Mouse (Mus musculus) cerebellum, adult 11 months (tissue): ENCODE measurements at regions not wholly inside any gene's neighbourhood (a gene's known extent, or its start where the extent isn't known, plus 50 kb on each side); places are given as distances from the start of the nearest gene placed in this dataset.

Experiments used
- DNase-seq: peaks from one replicate; pipeline ENCODE4 v3.0.0; 2022

DNA sequence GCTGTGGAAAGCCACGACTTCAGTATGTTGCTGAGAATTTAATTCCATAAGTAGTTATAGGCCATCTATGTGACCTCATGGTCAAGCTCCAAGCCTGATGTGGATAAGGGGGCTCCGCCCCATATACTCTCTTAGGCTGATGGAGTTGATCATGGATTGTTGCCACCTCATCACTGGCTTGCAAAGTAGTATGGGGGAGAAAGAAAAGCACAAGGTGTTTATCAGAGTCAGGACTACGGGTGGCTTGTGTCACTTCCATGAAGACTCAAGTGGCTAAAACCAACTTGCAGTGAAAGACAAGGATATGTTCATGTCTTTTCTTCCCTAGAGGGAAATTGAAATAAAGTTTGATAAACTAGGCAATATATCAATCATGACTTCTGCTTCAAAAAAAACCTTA is 102.9 kb upstream of the Fut8 start:
- DNase-seq: no peak

DNA sequence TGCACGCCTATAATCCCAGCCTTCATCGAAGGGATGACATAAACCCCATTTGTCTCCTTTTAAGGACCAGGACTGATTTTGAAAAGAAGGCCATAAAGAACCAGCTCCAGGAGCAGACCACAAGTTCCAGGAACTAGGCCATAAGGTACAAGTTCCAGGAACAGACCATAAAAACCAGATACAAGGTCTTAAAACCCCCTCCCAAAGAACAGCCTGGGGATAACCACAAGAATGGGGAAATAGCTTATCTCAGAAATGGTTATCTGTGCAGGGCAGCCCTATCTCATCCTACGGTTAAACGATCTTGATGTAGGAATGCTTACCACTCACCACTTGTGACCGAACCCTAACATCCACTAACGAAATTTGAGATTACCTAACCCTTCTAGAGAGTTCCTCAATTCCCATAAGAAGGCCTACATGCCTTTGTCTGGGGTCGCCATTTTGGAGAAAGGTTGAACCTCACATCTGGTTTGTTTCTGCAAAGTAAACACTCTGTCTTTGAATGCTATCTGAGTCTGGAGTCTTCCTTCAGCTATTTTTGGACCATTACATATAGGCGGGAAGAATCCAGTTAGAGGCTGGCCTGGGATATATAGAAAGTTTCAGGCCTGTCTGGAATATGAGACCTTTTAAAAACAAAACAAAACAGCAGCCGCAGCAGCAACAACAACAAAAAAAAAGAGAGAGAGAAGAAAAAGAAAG is 103.5 kb upstream of the Fut8 start:
- no peak for DNase-seq

DNA sequence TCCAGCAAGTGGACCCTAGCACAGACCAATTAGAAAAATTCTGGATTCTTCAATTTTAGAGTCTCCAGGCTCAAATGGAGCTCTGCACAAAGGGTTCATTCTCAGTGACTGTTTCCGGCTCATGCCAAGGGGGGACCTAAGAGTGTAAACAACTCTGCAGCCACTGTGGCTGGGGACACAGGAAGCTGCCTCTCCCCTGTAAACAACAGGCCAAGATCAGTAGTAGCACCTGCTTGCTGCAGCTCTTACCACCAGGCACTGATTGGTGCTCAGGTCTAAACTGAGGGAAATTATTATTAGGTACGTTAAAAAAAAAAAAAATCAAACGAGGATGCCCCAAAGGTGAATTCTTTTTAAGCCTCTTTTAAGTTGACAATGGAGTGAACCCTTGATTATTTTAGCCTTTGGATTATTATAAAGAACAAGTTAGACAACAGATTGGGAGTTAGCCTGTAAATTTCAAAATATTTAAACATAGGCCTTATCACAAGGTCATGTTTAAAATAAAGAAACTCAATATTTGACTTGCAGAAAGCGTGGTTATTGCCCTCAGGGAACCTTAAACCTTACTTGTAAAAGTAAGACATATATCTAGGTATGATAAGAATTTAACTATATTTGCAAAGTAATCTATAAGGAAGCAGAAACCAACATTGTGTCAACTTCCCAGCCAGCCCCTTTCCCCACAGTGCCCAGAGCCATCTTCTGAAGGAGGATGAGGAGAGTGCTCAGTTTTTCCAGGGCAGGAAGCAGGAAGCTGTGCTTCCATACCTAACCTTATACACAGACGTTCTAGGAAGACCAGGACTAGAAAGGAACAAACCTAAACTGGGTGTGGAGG is 104.2 kb upstream of the Fut8 start:
- DNase-seq: no peak

DNA sequence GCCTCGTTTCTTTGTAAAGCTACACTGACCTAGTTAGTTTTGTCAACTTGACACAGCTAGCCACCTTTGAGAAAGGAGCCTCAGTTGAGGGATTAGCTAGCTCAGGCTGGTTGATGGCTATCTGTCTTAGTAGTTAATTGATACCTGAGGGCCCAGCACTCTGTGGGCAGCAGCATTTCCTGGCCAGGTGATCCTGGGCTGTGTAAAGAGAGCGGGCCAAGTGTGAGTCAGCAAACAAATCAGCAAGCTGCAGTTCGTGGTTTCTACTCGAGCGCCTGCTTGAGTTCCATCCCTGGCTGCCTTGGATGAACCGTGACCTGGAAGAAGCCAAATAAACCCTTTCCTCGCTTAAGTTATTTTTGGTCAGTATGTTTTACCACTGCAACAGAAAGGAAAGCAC is 106.6 kb upstream of the Fut8 start:
- no peak for DNase-seq

DNA sequence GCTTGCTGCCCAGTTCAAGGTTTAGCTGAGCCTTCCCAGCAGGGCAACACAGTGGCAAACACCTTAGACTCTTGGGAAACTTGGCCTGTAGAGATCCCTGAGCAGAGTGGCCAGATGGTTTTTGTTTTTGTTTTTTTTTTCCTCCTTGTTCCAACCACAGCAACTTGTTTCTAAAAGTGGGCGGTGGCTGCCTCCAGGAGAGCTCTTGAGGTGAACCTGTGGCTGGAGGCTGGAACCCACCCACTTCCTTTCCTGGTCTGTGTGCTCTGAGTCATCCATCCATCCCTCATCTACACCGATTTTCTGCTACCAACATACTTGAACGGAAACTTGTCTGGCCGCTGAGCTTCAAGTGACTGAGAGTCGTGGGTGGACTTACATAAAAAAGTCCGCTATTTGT is 107.4 kb upstream of the Fut8 start:
- no peak for DNase-seq

DNA sequence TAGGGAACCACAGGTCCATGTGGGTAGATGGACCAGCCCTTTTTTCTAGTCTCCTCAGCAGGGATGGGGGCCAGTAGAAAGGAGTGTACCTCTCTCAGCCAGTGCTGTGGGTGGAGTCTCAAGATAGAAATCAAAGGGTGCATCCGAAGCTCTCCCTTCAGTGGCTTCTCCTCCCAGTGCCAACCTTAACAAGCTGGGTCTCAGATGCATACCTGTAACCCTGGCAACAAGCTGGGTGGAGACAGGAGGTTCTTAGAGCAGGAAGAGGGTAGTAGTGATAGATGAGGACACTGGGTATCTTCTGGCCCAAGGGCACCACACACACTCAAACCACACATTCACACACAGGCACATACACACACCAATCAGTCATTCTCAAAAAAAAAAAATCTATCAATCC is 113.7 kb upstream of the Fut8 start:
- no peak for DNase-seq

DNA sequence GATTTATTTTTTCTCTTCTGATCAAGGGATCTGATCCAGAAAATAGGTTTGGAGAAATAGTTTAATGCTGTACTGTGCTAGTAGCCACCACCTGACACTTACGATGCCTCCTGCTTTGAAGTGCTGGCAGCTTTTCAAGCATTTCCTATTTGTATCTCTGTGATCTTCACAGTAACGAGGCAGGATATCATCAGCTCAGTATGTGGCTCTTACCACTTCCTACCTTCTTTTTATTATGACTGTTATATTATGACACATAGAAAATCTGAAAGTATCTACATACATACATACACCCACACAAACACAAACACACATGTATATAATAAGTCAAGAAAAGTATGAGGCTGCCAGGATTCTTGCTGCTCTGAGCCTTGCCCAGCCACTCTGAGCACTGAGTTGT is 124.4 kb upstream of the Fut8 start:
- no peak for DNase-seq

DNA sequence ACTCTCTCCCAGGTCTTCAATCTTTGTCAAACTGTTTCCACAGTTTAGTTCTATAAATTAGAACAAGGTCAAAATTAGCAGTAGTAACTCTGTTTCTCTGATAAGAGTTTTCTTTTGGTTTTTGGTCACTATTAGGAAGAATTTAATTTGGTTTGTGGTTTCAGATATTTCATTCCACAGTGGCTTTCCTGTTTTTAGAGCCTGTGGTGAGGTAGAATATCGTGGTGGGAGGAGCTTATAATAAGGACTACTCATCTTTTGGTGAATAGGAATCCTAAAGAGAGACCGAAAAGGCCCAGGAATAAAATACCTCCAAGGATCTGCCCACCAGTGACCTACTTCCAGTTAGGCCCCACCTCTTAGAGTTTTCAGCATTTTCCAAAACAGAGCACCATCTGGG is 125.8 kb upstream of the Fut8 start:
- no peak for DNase-seq

DNA sequence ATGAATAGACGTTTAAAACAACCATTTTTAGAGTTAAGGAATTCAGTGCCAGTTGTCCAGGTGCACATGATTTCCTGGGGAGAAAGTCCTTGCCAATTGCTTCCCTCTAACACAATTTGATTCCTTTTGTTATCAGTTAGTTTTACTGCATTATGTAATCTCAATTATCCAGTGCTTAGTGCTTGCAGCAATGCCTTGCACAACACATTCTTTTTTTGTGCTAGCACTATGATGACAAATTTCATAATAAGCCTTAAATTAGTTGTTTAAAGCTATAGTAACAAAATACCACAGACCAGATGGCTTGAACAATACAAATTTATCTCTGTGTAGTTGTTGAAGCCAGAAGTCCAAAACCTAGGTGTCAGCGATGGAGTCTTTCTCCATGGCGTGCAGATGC is 130.7 kb upstream of the Fut8 start:
- no peak for DNase-seq

DNA sequence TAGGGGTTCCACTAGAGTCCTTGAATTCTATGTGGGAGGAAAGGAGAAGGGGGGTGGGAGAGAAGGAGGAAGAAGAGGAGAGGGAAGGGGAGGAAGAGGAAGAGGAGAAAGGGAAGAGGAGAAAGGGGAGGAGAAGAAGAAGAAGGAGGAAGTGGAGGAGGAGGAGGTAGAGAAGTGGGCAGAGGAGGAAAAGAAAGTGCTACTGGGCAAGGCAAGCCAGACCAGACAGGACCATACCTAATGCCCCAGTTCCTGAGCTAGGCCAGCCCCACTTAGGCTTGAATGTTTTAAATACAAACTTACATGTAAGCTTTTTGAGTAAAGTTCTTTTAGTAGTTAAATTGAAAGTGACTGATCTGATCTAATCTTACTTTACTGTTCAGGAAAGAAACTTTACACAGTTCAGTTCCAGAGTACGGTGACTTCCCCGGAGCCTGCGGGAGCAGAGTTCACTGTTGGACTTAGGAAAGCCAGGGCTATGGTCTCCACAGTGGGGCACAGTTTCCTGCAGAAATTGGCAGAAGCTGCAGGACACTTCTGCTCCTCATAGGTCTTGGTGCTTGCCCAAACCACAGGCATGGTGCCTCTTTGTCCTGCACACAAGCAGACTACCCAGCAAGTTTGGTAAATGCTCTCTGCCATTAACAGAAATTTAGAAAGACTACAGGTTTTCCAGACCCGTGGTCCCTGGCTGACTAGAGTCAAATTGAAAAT is 131.9 kb upstream of the Fut8 start:
- no peak for DNase-seq

DNA sequence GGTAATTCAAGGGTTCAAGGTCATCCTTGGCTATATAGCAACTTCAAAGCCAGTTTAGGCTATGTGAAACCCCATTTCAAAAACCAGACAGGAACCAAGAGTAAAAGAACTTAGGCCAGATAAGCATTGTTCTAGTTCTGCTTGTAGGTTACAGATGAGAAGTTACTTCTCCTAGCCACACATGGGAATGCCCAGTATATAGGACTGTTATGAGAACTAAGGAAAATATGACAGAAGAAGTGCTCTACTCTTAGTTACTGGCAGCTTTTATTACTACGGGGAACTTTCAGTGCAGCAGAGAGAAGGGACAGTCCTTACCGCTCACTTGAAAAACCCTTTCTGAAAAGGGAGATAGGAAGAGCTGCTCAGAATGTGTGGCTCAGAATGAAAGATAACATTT is 137.4 kb upstream of the Fut8 start:
- no peak for DNase-seq

DNA sequence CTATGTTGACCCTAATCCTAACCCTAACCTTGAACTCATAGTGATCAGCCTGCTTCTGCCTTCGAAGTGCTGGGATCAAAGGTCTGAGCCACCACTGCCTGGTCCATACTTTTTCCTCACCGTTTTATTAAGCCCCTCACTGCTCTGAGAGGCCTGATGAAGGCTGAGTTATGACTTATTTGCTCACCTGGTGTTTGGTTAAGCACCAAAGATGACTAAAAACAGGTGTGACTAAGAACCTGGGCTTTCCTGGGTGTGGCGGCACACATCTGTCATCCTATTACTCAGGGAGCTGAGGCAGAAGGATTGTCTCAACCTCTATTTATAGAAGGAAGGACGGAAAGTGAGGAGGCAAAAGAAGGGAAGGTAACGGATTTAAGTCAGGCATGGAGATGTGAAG is 137.5 kb upstream of the Max start:
- DNase-seq: no peak

DNA sequence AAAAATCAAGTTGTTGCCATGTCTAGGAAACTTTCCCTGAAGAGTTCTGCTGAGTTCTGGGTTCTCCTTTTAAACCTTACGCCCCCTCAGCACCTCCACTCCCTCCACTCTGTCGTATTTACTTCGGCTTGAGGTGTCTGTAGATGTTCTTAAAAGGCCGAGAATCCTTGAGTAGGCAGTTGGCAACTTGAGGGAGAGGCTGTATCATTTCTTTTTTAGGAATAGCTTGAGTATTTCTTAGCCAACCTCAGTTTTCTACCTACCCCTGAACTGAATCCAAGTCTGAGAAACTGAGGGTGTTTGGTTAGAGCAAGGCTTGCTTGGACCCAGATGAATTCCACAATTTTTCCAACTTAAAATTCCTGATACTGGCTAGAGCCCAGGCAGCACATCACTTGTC is 136.8 kb upstream of the Max start:
- DNase-seq: no peak

DNA sequence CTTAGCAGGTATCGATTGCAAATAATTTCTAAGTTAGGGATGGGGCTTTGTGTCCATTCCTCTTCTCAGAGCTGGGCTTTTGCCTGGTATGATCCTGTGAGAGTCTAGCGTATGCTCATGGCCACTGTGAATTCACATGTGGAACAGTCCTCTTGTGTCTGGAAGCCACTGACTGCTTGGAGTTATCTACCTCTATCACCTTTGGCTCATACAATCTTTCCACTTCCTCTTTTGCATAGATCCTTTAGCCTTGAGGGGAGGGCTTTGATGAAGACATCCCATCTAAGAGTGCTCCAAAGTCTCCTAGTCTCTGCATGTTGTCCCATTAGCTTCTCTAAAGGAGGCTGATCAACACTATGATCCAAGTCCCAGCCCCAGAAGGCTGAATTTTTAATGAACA is 135.8 kb upstream of the Max start:
- no peak for DNase-seq

DNA sequence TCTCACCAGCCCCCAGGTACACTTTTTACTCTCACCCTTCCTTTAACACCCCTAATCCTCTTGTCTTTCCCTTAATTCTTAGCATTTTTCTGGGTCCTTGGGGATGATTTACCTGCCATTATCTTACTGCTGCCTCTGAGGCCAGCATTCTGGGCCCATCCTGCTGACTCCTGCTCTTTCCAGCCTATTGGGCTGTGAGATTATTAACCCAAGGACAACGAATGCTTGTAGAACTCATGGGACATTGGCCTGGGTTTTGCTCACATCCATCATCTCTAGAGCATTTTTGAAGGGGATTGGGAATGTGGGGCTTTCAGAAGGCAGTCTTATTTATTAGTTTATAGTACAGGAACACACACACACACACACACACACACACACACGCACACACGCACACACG is 134.5 kb upstream of the Max start:
- no peak for DNase-seq

DNA sequence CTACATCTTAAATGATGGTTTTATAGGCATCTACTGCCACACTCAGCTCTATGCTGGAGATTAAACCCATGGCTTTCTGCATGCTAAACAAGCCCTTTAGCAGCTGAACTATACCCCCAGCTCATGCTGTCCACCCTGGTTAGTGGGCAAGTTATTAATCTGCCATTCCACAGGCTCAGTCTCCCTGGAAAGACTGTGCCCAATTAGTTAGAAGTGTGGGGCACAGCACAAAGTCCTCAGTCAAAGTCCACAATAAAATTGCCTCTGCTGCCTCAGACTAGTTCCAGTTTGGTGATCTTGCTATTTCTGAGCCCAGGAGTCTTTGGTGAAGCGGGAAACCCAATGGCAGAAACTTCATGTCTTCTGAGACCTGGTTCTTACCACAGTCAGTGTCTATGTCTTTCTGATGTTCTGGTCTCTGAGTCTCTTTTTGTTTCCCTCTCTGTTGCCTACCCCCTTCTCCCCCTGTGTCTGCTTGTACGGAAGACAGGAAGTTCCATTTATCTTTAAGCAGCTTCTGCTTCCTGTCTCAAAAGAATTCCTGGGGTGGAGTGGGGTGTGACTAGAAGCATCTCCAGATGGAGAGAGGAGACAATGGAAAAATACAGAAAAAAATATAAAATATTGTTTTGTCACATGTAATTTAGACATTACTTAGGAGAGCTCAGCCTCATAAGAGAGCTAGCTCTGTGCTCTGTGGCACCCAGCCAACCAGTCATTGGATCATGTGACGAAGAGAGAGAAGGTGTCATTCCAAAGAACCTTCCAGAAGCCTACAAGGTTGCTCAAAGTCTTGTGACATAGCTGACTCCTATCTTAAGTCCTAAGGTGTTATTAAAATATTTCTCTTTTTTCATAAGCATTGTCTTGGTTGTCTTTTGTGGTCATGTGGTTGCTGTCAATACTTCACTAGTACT is 133.3 kb upstream of the Max start:
- no peak for DNase-seq

DNA sequence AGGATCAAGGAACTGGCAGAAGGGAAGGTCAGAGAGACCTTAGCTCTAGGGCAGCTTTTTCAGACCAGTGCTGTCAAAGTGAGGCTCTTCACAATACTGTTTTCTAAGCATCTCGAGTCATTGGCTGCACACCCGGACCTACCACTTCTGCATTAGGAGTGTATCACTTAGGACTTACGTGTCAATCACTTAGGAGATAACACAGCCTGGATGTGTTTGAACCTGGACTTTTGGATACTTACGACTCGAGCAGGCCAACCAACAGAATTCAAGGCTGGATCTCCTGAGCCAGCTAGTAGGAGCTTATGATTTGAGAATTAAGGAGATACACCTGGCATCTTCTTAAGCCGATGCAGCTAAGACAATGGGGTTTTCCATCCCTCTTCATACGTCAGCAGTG is 132.2 kb upstream of the Max start:
- DNase-seq: no peak

DNA sequence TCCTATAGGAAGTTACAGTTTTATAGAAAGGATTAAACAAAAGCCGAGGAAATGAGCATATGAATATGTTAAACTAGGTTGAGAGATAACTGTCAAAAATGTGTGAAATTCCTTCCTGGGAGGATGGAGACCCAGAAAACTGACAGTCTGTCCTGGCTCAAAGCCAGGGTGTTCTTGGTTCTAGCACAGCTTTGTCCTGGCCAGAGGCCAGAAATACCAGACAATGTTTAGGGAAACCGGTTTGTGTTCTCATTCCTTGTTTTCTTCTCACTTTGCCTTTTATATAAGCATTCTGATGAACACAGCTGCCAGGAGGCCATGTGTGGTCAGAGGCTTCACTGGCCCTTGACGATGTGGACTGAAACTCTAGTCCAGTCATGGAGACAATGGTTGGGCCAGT is 130.7 kb upstream of the Max start:
- DNase-seq: peak; percentile 17

DNA sequence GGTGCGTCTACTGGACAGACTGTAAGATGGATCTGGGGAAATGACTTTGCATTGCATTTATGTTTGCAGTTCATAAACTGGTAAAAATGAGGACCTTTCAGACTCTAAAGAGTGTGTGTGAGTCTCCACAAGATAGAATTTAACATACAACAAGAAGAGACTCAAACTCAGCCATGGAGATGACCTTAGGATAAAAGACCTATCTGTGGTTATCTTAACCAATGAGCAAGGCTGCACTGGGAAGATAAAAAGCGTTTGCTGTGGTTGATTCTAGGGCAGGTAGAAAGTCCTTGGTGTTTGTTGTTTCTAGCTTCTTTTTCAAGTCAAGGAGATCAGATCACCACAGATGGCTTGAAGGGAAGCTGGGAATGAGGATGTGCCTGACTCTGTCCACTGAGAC is 130.1 kb upstream of the Max start:
- no peak for DNase-seq

DNA sequence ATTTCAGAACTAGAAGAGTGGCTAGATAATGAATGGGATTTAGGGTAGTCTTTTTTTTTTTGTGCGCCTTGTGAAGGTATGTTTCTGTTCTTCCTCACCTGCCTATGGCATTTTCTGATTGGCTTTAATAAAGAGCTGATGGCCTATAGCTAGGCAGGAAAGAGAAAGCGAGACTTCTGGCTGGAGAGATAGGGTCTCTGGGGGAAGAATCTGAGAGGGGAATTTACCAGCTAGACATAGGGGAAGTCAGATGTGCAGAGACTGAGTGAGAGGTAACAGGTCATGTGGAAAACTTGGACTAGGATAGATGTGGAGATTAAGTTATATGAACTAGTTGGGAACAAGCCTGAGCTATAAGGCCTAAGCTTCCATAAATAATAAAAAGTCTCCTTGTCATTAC is 129.7 kb upstream of the Max start:
- DNase-seq: no peak

DNA sequence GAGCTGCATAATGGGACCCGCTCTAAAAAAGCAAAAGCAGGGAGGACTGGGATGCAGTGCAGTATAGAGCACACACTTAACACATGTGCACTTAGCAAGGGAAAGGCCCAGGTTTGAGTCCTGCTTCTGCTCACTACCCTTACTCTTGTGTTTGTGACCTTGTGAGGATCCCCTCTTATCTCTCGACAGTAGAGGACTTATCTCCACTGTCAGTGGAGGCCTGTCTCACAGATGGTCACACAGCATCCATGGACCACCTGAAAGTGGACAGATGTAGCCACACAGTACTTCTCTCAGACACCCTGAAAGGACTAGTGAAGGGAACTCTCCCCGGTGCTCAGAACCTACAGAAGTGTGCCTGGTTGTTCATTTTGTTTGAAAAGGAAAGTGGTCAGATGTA is 128.5 kb upstream of the Max start:
- no peak for DNase-seq

DNA sequence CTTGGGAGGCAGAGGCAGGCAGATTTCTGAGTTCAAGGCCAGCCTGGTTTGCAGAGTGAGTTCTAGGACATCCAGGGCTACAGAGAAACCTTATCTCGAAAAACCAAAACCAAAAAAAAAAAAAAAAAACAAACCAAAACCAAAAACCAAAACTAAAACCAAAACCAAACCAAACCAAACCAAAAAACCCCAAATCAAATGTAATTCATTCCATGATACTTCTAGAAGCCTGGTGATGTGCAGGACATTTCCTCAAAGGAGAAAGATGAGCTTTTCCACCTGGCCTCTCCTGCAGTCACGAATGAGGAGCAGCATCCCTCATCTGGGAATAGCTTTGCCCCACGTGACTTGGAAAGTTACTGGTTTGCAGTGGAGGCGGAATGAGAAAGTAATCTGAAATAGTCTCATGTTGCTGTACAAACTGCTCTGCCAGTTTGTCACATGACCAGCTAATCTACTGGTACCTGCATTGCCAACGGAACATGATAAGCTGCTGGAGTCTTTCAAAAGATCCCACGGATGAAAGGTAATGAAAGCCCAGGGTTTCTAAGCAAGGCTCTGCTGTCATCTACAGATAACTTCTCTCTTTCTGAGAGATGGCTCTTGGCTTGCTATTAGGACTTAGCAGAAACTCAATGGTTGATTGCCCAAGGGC is 127.8 kb upstream of the Max start:
- no peak for DNase-seq

DNA sequence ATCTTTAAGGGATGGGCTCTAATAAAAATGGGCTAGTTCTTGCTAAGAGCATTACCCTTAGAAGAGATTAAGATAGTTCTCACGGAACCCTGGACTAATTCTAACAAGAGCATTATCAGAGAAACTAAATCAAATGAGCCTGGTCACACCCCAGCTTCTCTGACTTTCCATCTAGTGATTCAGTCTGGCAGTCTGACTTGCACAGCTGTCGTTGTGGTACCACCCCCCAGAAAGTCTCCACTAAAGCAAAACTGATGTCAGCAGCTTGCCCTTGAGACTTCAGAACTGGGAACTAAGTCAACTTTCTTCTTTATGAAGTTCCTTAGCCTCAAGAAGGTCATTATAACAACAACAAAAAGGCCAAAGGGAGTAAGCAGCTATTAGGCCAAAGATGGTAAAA is 126.5 kb upstream of the Max start:
- no peak for DNase-seq
